Mouse (Mus musculus) liver, adult (tissue): Measurements from ENCODE around the gene Gpr18.

Experiments used
- GATA4 ChIP-seq: IDR thresholded peaks from 2 replicates; pipeline ENCODE4 v1.6.1; 2014; ENCODE audit warnings: mild to moderate bottlenecking, low read length; ENCODE audit not compliant: insufficient replicate concordance

Gene Gpr18

GRCm38 (mm10) chr14:121916311-121917094 is 922 bp upstream of the Gpr18 start:
- no peak for TF ChIP-seq GATA4

- no peak for TF ChIP-seq GATA4
Measured at GRCm38 (mm10) chr14:121915143-121915542, 438 bp downstream of the Gpr18 start.

GRCm38 (mm10) chr14:121912501-121912900 is 3.1 kb downstream of the Gpr18 start:
- TF ChIP-seq GATA4: no peak

GRCm38 (mm10) chr14:121909868-121910267 is 5.7 kb downstream of the Gpr18 start:
- no peak for TF ChIP-seq GATA4

- TF ChIP-seq GATA4: no peak
Measured at GRCm38 (mm10) chr14:121906992-121907681, 8.4 kb downstream of the Gpr18 start.

- no peak for TF ChIP-seq GATA4
Measured at GRCm38 (mm10) chr14:121906341-121906991, 9.1 kb downstream of the Gpr18 start.

GRCm38 (mm10) chr14:121904754-121905153 is 10.8 kb downstream of the Gpr18 start:
- TF ChIP-seq GATA4: no peak

GRCm38 (mm10) chr14:121903381-121903876 is 12.2 kb downstream of the Gpr18 start:
- no peak for TF ChIP-seq GATA4

GRCm38 (mm10) chr14:121901511-121901910 is 14.1 kb downstream of the Gpr18 start:
- TF ChIP-seq GATA4: no peak

- no peak for TF ChIP-seq GATA4
Measured at GRCm38 (mm10) chr14:121899071-121899470, 16.5 kb downstream of the Gpr18 start.

- TF ChIP-seq GATA4: no peak
Measured at GRCm38 (mm10) chr14:121898509-121898908, 17.1 kb downstream of the Gpr18 start.

- TF ChIP-seq GATA4: no peak
Measured at GRCm38 (mm10) chr14:121897773-121898172, 17.8 kb downstream of the Gpr18 start.

GRCm38 (mm10) chr14:121896126-121897090 is 19.2 kb downstream of the Gpr18 start:
- TF ChIP-seq GATA4: no peak

GRCm38 (mm10) chr14:121895316-121895715 is 20.3 kb downstream of the Gpr18 start:
- no peak for TF ChIP-seq GATA4
